Mouse (Mus musculus) mature B cell (primary cell): ENCODE measurements around the gene Stk33.
"Not testable (repeated sequence)": the region's sequence is repeated elsewhere in the genome, so short reads cannot be mapped to it uniquely, and the experiment has no call there.

Source experiments
- in situ Hi-C: fragments of 300-500 bp; cut with MboI; formaldehyde crosslinking; loops from 2 replicates; pipeline ENCODE4 v1.14.3; 2019

Stk33 gene

GRCm38 (mm10) chr7:109438781-109439591, at the start of gene Stk33:
Gene Stk33 (minus strand): TSS chr7:109439081.
- in situ Hi-C loops: no loop called here

- in situ Hi-C loops: no loop called here
These were observed 45.3 kb upstream of the Stk33 start for GRCm38 (mm10) chr7:109484221-109484620.

- in situ Hi-C loops: no loop called here
These were observed 41.9 kb upstream of the Stk33 start for GRCm38 (mm10) chr7:109480765-109481197.

GRCm38 (mm10) chr7:109477926-109478325, 39.0 kb upstream of the Stk33 start:
- in situ Hi-C loops: no loop called here

- in situ Hi-C loops: no loop called here
These were observed 31.8 kb upstream of the Stk33 start for GRCm38 (mm10) chr7:109470700-109471099.

- in situ Hi-C loops: no loop called here
These were observed 29.4 kb upstream of the Stk33 start for GRCm38 (mm10) chr7:109468262-109468701.

- in situ Hi-C loops: no loop called here
These were observed 28.7 kb upstream of the Stk33 start for GRCm38 (mm10) chr7:109467591-109467990.

- in situ Hi-C loops: no loop called here
These were observed 21.8 kb upstream of the Stk33 start for GRCm38 (mm10) chr7:109460698-109461097.

- in situ Hi-C loops: no loop called here
These were observed 17.7 kb upstream of the Stk33 start for GRCm38 (mm10) chr7:109456563-109456962.

GRCm38 (mm10) chr7:109455748-109456147, 16.9 kb upstream of the Stk33 start:
- in situ Hi-C loops: no loop called here

GRCm38 (mm10) chr7:109454856-109455255, 16.0 kb upstream of the Stk33 start:
- in situ Hi-C loops: no loop called here

GRCm38 (mm10) chr7:109448060-109448459, 9.2 kb upstream of the Stk33 start:
- in situ Hi-C loops: no loop called here

- in situ Hi-C loops: no loop called here
These were observed 6.1 kb upstream of the Stk33 start for GRCm38 (mm10) chr7:109445012-109445411.

- in situ Hi-C loops: no loop called here
These were observed 3.9 kb upstream of the Stk33 start for GRCm38 (mm10) chr7:109442739-109443138.

GRCm38 (mm10) chr7:109440697-109441269, 1.9 kb upstream of the Stk33 start:
- in situ Hi-C loops: no loop called here

GRCm38 (mm10) chr7:109424422-109425159, 14.3 kb downstream of the Stk33 start:
- in situ Hi-C loops: loop anchor here (25.0 kb wide), 1 partner anchor 287 kb away; no protein-coding TSS in a partner anchor

- in situ Hi-C loops: loop anchor here (25.0 kb wide), 1 partner anchor 286 kb away; no protein-coding TSS in a partner anchor
These were observed 16.1 kb downstream of the Stk33 start for GRCm38 (mm10) chr7:109422803-109423202.

GRCm38 (mm10) chr7:109405491-109405890, 33.4 kb downstream of the Stk33 start:
- in situ Hi-C loops: loop anchor here (25.0 kb wide), 1 partner anchor 268 kb away; no protein-coding TSS in a partner anchor

GRCm38 (mm10) chr7:109399299-109399698, 39.6 kb downstream of the Stk33 start:
- in situ Hi-C loops: no loop called here

- in situ Hi-C loops: no loop called here
These were observed 57.8 kb downstream of the Stk33 start for GRCm38 (mm10) chr7:109381131-109381530.

GRCm38 (mm10) chr7:109373556-109373955, 65.3 kb downstream of the Stk33 start:
- in situ Hi-C loops: not testable (repeated sequence)

- in situ Hi-C loops: no loop called here
These were observed 80.3 kb downstream of the Stk33 start for GRCm38 (mm10) chr7:109358435-109359187.
